Mouse (Mus musculus): ENCODE results near the gene Focad. TPM values are rescaled to one million over a fixed set of nuclear protein-coding genes. Genes with fewer than 3 reads are reported as not detected.
"Not testable (repeated sequence)": the region's sequence is repeated elsewhere in the genome, so short reads cannot be mapped to it uniquely, and the experiment has no call there.

The Focad gene
- polyA plus RNA-seq, 1 experiment from 2014 or later, result 6.5 TPM

GRCm38 (mm10) chr4:88345938-88346337 is 251.5 kb downstream of the Focad start:
- Histone ChIP-seq H3K4me1 (replicated peaks) (no peaks in the 10 kb centered on the region), H3K4me3 (replicated peaks) (no peak overlapping the region), H3K9me3 (replicated peaks) (no peaks in the 10 kb centered on the region), H3K27me3 (no peaks in the 10 kb centered on the region), H3K4me2 (no peak overlapping the region), H3K27ac (replicated peaks) (no peak overlapping the region), H3K36me3 (replicated peaks) (no peaks in the 10 kb centered on the region), H3K9ac (no peak overlapping the region)
- no peak for ATAC-seq (ENCODE audit: insufficient read depth)
- WGBS (ENCODE audit: insufficient replicate concordance), result 69% methylated on average over 8 of the region's 8 CpGs

DNA sequence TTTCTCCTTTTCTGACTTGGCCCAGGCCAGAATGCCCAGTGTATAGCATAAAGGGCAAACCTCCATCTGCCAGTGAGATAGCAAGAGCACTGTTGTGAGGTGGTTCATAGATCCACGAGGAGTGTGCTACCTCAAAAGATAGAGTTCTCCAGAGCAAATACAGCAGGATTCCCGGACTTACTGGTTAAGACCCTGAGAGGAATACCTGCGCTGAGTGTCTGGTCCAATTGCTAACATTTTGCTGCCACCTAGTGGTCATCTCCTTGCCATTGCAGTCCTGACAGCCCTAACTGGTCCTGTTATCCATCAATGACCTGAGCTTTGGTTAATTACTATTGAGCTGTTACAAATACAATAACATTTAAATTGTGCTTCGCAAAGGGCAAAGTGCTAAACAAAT is 256.5 kb downstream of the Focad start:
- no peaks in the 10 kb centered on the region for H3K27me3 ChIP-seq
- 2% methylated on average over 4 of the region's 4 CpGs for WGBS (ENCODE audit: insufficient replicate concordance)
- H3K36me3 ChIP-seq (replicated peaks), result no peaks in the 10 kb centered on the region
- H3K9me3 ChIP-seq (replicated peaks), result no peaks in the 10 kb centered on the region
- H3K4me3 ChIP-seq (replicated peaks), result no peak overlapping the region
- no peak overlapping the region for H3K9ac ChIP-seq
- no peaks in the 10 kb centered on the region for H3K4me1 ChIP-seq (replicated peaks)
- no peak overlapping the region for H3K27ac ChIP-seq (replicated peaks)
- ATAC-seq (ENCODE audit: insufficient read depth), result no peak
- H3K4me2 ChIP-seq, result no peak overlapping the region

DNA sequence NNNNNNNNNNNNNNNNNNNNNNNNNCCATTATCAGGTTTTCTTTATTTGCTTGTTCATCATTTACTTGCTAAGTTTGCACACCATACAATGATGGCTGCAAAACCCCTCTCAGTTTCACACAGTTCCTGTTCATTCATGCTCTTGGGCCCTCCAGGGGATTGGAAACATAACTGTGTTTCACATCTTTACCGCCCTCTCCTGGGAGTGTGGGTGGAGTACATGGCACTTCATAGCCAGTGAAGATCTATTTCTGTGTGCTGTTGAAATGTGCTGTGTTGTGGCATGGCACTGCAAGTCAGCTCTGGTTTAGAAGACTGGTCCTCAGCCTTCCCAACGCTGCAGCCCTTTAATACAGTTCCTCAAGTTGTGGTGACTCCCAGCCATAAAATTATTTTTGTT is 262.2 kb downstream of the Focad start:
- Histone ChIP-seq H3K4me2 (no peak overlapping the region), H3K36me3 (replicated peaks) (0 out of 2 replicates have a peak, but pooled peaks cover 4% of the 10 kb centered on the region), H3K27me3 (no peaks in the 10 kb centered on the region), H3K9ac (no peak overlapping the region), H3K4me1 (replicated peaks) (no peaks in the 10 kb centered on the region), H3K9me3 (replicated peaks) (no peaks in the 10 kb centered on the region), H3K4me3 (replicated peaks) (no peak overlapping the region), H3K27ac (replicated peaks) (no peak overlapping the region)
- no peak for ATAC-seq (ENCODE audit: insufficient read depth)
- 57% methylated on average over 2 of the region's 2 CpGs for WGBS (ENCODE audit: insufficient replicate concordance)

GRCm38 (mm10) chr4:88357431-88357830 is 263.0 kb downstream of the Focad start:
- H3K27ac ChIP-seq (replicated peaks), result no peak overlapping the region
- no peaks in the 10 kb centered on the region for H3K4me1 ChIP-seq (replicated peaks)
- H3K27me3 ChIP-seq, result no peaks in the 10 kb centered on the region
- H3K9me3 ChIP-seq (replicated peaks), result no peaks in the 10 kb centered on the region
- H3K9ac ChIP-seq, result no peak overlapping the region
- H3K4me3 ChIP-seq (replicated peaks), result no peak overlapping the region
- 74% methylated on average over 3 of the region's 3 CpGs for WGBS (ENCODE audit: insufficient replicate concordance)
- H3K4me2 ChIP-seq, result no peak overlapping the region
- H3K36me3 ChIP-seq (replicated peaks), result 0 out of 2 replicates have a peak, but pooled peaks cover 4% of the 10 kb centered on the region
- ATAC-seq (ENCODE audit: insufficient read depth), result no peak

DNA sequence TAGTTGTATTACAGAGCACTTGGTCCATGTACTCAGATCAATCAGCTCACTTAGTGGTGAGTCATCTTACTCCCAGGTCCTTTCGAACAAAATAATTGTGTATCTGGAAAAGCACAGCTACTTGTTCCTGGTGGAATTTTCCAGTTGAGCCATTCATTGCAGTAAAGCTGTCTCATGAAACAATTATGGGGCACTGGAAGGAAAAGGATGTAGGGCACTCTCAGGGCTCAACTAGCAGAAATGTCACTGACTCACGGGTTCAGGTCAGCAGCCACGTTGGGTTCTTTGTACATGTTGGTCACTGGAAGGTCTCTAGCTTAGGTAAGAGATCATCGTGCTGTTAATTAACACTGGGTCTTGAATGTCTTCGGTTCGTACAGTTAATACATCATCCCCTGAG is 275.5 kb downstream of the Focad start:
- H3K4me1 ChIP-seq (replicated peaks), result no peaks in the 10 kb centered on the region
- no peak overlapping the region for H3K4me2 ChIP-seq
- H3K36me3 ChIP-seq (replicated peaks), result no peaks in the 10 kb centered on the region
- H3K27ac ChIP-seq (replicated peaks), result no peak overlapping the region
- H3K4me3 ChIP-seq (replicated peaks), result no peak overlapping the region
- no peaks in the 10 kb centered on the region for H3K27me3 ChIP-seq
- no peak overlapping the region for H3K9ac ChIP-seq
- ATAC-seq (ENCODE audit: insufficient read depth), result no peak
- WGBS (ENCODE audit: insufficient replicate concordance), result 71% methylated on average over 6 of the region's 6 CpGs
- H3K9me3 ChIP-seq (replicated peaks), result no peaks in the 10 kb centered on the region

GRCm38 (mm10) chr4:88370819-88371218 is 276.4 kb downstream of the Focad start:
- ATAC-seq (ENCODE audit: insufficient read depth), result no peak
- H3K4me3 ChIP-seq (replicated peaks), result no peak overlapping the region
- no peaks in the 10 kb centered on the region for H3K27me3 ChIP-seq
- H3K4me2 ChIP-seq, result no peak overlapping the region
- 79% methylated on average over 8 of the region's 8 CpGs for WGBS (ENCODE audit: insufficient replicate concordance)
- H3K9ac ChIP-seq, result no peak overlapping the region
- no peaks in the 10 kb centered on the region for H3K36me3 ChIP-seq (replicated peaks)
- H3K9me3 ChIP-seq (replicated peaks), result no peaks in the 10 kb centered on the region
- H3K27ac ChIP-seq (replicated peaks), result no peak overlapping the region
- H3K4me1 ChIP-seq (replicated peaks), result no peaks in the 10 kb centered on the region

- Histone ChIP-seq H3K9me3 (replicated peaks) (no peaks in the 10 kb centered on the region), H3K4me3 (replicated peaks) (no peak overlapping the region), H3K4me2 (no peak overlapping the region), H3K9ac (no peak overlapping the region), H3K27ac (replicated peaks) (no peak overlapping the region), H3K27me3 (no peaks in the 10 kb centered on the region), H3K36me3 (replicated peaks) (no peaks in the 10 kb centered on the region), H3K4me1 (replicated peaks) (no peaks in the 10 kb centered on the region)
- ATAC-seq (ENCODE audit: insufficient read depth), result no peak
- 69% methylated on average over 18 of the region's 18 CpGs for WGBS (ENCODE audit: insufficient replicate concordance)
These were observed 278.1 kb downstream of the Focad start for GRCm38 (mm10) chr4:88372293-88373224.

GRCm38 (mm10) chr4:88390036-88390435 is 295.6 kb downstream of the Focad start:
- Histone ChIP-seq H3K4me3 (replicated peaks) (no peak overlapping the region), H3K4me2 (no peak overlapping the region), H3K27me3 (no peaks in the 10 kb centered on the region), H3K4me1 (replicated peaks) (no peaks in the 10 kb centered on the region), H3K27ac (replicated peaks) (no peak overlapping the region), H3K36me3 (replicated peaks) (no peaks in the 10 kb centered on the region), H3K9ac (no peak overlapping the region), H3K9me3 (replicated peaks) (no peaks in the 10 kb centered on the region)
- 44% methylated on average over 1 of the region's 1 CpGs for WGBS (ENCODE audit: insufficient replicate concordance)
- ATAC-seq (ENCODE audit: insufficient read depth), result no peak

- H3K27me3 ChIP-seq; H3K9me3 ChIP-seq (replicated peaks); H3K4me1 ChIP-seq (replicated peaks); H3K4me2 ChIP-seq; H3K9ac ChIP-seq; ATAC-seq (ENCODE audit: insufficient read depth); H3K27ac ChIP-seq (replicated peaks); H3K36me3 ChIP-seq (replicated peaks); H3K4me3 ChIP-seq (replicated peaks): not testable (repeated sequence)
- 72% methylated on average over 1 of the region's 1 CpGs for WGBS (ENCODE audit: insufficient replicate concordance)
These were observed 296.2 kb downstream of the Focad start for GRCm38 (mm10) chr4:88390596-88390995.

DNA sequence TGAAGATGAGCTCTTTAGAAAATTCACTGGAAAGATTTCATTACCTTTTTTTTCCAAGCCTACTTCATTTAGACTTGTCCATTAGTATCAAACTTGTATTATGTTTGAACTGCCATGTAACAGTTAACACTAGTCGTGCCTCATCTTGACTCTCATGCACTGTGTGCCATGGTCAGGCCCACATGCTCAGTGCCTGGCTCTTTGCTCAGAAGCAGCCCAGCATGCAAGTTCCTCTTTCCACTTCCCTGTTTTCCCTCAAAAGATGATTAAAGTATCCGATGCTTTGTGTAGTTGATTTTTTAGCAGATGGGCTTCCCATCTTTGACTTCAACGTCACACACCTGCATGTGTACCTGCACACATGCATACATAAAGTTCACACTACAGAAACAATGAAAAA is 301.3 kb downstream of the Focad start:
- Histone ChIP-seq H3K36me3 (replicated peaks) (no peaks in the 10 kb centered on the region), H3K27me3 (no peaks in the 10 kb centered on the region), H3K4me3 (replicated peaks) (no peak overlapping the region), H3K4me1 (replicated peaks) (no peaks in the 10 kb centered on the region), H3K27ac (replicated peaks) (no peak overlapping the region), H3K4me2 (no peak overlapping the region), H3K9me3 (replicated peaks) (no peaks in the 10 kb centered on the region), H3K9ac (no peak overlapping the region)
- ATAC-seq (ENCODE audit: insufficient read depth), result no peak
- whole genome bisulfite sequencing (ENCODE audit: insufficient replicate concordance), result 35% methylated on average over 3 of the region's 3 CpGs

DNA sequence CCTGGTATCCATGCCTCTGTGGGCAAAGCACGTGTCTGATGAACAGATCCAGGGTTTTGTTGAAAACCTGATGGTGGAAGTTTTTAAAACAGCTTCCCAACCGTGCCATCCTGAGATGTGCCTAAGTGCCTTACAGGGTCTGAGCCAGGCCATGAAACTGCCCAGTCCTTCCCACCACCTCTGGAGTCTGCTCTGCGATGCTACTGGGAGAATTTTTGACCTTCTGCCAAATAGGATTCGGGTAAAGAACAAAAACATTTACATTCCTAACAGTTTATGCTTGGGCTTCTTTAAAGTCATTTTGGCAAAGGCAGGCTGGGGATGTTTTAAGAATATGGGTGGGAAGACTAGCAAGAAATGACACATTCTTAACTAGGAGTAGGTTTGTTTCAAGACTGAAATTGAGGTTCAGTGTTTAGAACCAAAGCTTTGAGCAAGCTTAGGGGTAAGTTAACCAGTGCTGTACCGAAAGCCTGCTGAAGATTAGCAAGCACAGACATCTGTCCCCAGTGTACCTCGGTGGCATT is 302.6 kb downstream of the Focad start:
- ATAC-seq (ENCODE audit: insufficient read depth), result no peak
- no peaks in the 10 kb centered on the region for H3K27me3 ChIP-seq

More for the DNA sequence above, 302.6 kb downstream of the Focad start:
- H3K9ac ChIP-seq, result no peak overlapping the region
- H3K4me3 ChIP-seq (replicated peaks), result no peak overlapping the region
- no peak overlapping the region for H3K27ac ChIP-seq (replicated peaks)
- no peaks in the 10 kb centered on the region for H3K4me1 ChIP-seq (replicated peaks)
- H3K36me3 ChIP-seq (replicated peaks), result no peaks in the 10 kb centered on the region
- H3K4me2 ChIP-seq, result no peak overlapping the region
- WGBS (ENCODE audit: insufficient replicate concordance), result 58% methylated on average over 6 of the region's 6 CpGs
- no peaks in the 10 kb centered on the region for H3K9me3 ChIP-seq (replicated peaks)

All from liver, embryonic 15.5 days (tissue).